Mouse (Mus musculus) liver, adult 2 months (tissue): ENCODE measurements around the gene Fam129c. TPM values are rescaled to one million over a fixed set of nuclear protein-coding genes. Genes with fewer than 3 reads are reported as not detected.
A peak's percentile ranks its signal among the peaks of the same experiment; 100 is the strongest.

Experiments
- DNase-seq: peaks from one replicate; pipeline ENCODE4 v3.0.0-alpha.2; 2011; ENCODE audit warnings: low read depth, low spot score; ENCODE audit errors: extremely low read depth
- H3K27ac ChIP-seq: fragments of 200-500 bp; replicated peaks from 2 replicates; pipeline ENCODE4 v1.5.1; 2012; ENCODE audit warnings: low read depth, mild to moderate bottlenecking, control low read depth, inconsistent platforms, low read length; ENCODE audit not compliant: insufficient read depth
- H3K27me3 ChIP-seq: fragments of 200-500 bp; 2 replicates; pipeline ENCODE4 v1.6.1; 2012; ENCODE audit warnings: mild to moderate bottlenecking, moderate library complexity, low read length, inconsistent platforms; ENCODE audit not compliant: control insufficient read depth, insufficient read depth
- H3K36me3 ChIP-seq: fragments of 200-500 bp; 2 replicates; pipeline ENCODE4 v1.6.1; 2012; ENCODE audit warnings: low read length, inconsistent platforms; ENCODE audit not compliant: control insufficient read depth, insufficient read depth
- H3K4me1 ChIP-seq: fragments of 200-500 bp; 2 replicates; pipeline ENCODE4 v1.6.1; 2011; ENCODE audit warnings: low read length; ENCODE audit not compliant: control insufficient read depth, insufficient read depth
- H3K4me3 ChIP-seq: fragments of 200-500 bp; 2 replicates; pipeline ENCODE4 v1.5.1; 2011; ENCODE audit warnings: low read depth, mild to moderate bottlenecking, control low read depth, low read length, moderate library complexity; ENCODE audit not compliant: insufficient read depth
- H3K79me2 ChIP-seq: fragments of 200-500 bp; 2 replicates; pipeline ENCODE4 v1.6.1; 2012; ENCODE audit warnings: inconsistent platforms, mild to moderate bottlenecking, low read length, moderate library complexity; ENCODE audit not compliant: control insufficient read depth, insufficient read depth
- H3K9ac ChIP-seq: fragments of 200-500 bp; 2 replicates; pipeline ENCODE4 v1.6.1; 2012; ENCODE audit warnings: low read depth, mild to moderate bottlenecking, control low read depth, inconsistent platforms, low read length
- CTCF ChIP-seq: fragments of 200-500 bp; IDR thresholded peaks from 2 replicates; pipeline ENCODE4 v1.5.1; 2011; ENCODE audit warnings: low read depth, low read length, control low read depth
- POLR2A ChIP-seq: fragments of 200-500 bp; IDR thresholded peaks from 2 replicates; pipeline ENCODE4 v1.6.1; 2011; ENCODE audit warnings: low read length, control low read depth; ENCODE audit not compliant: insufficient read depth; ENCODE audit errors: extremely low read depth
- WGBS: fragments of 180-500 bp; shearing (Covaris S2); methylation state at CpG from one replicate; pipeline ENCODE4 v1.1.7; 2018; 5-methylcytosine and 5-hydroxymethylcytosine counted together
- polyA plus RNA-seq: library from polyadenylated mRNA; depleted of rRNA; stranded (reverse); fragments of >200 nt; gene quantifications from 2 replicates; pipeline ENCODE4 v1.2.3, GENCODE M21; 2012
- total RNA-seq: library from RNA; depleted of rRNA; stranded (reverse); fragments of >200 nt; gene quantifications from 2 replicates; pipeline ENCODE4 v1.2.3, GENCODE M21; 2014

The Fam129c gene
- total and polyA plus RNA-seq, 2 experiments: 0.73 to 0.92 TPM

DNA sequence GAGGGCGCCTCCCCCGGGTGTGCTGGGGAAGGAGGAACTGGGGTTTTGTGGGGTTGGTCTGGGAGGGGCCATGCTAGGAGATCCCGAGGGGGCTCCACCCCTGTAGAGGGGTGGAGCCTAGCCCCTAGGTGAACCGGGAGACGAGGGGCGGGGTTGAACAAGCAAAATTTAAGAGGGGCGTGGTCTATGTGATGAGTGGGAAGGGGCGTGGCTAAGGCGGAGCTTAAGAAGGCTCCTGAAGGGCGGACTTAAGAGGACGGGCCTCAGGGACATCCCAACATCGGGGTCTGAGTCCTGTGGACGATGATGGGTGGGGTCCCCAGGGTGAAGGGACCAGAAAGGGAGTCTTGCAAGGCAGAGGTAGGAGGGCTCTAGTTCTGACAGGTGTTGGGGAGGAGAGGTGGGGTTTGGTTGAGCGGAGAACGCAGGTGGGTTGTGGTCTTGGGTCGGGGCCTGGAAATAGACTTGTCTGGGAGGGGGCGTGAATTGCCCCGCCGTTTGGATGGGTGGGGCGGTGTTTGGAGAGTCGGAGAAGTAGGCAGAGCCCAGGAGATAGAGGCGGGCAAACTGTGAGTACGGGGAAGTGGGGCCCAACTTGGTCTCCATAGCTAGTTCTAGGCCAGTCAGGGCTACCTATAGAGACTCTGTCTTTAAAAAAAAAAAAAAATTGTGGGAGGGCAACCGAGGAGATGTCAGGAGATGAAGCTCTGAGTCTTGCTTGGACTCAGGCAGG is 38.3 kb upstream of the Fam129c start:
- H3K9ac ChIP-seq: no peak overlapping the region
- no peaks in the 10 kb centered on the region for H3K79me2 ChIP-seq
- peaks cover 13% of the 10 kb centered on the region for H3K27me3 ChIP-seq
- H3K27ac ChIP-seq: no peak overlapping the region
- H3K36me3 ChIP-seq: no peaks in the 10 kb centered on the region
- DNase-seq: peak; percentile 67
- TF ChIP-seq POLR2A (no peak), CTCF (no peak)
- H3K4me1 ChIP-seq: peaks cover 8% of the 10 kb centered on the region; the same call in 1 of the 2 replicates
- H3K4me3 ChIP-seq: peak overlapping the region; percentile 71
- 7% methylated on average over 24 of the region's 24 CpGs for WGBS

DNA sequence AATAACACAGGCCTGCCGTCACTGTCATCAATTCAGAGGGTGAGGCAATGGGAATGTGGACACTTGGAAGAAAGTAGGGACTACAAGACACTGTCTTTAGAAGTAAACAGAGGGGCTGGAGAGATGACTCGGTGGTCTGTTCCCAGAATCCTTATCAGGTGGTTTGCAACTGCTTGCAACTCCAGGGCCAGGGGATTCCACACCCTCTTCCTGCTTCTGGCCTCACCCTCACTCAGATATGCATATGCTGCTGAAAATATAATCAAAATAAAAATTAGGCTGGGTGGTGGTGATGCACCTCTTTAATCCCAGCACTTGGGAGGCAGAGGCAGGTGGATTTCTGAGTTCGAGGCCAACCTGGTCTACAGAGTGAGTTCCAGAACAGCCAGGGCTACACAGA is 37.4 kb upstream of the Fam129c start:
- no peak overlapping the region for H3K4me3 ChIP-seq
- no peak for TF ChIP-seq POLR2A
- TF ChIP-seq CTCF: no peak
- peaks cover 8% of the 10 kb centered on the region; the same call in 1 of the 2 replicates for H3K4me1 ChIP-seq
- DNase-seq: no peak
- WGBS: 68% methylated on average over 3 of the region's 3 CpGs
- H3K27me3 ChIP-seq: peaks cover 13% of the 10 kb centered on the region
- H3K36me3 ChIP-seq: no peaks in the 10 kb centered on the region
- H3K9ac ChIP-seq: no peak overlapping the region
- H3K27ac ChIP-seq: no peak overlapping the region
- H3K79me2 ChIP-seq: no peaks in the 10 kb centered on the region

GRCm38 (mm10) chr8:71560765-71561164 is 36.7 kb upstream of the Fam129c start:
- H3K79me2 ChIP-seq: no peaks in the 10 kb centered on the region
- no peak for TF ChIP-seq CTCF
- TF ChIP-seq POLR2A: no peak
- no peaks in the 10 kb centered on the region for H3K36me3 ChIP-seq
- H3K27me3 ChIP-seq: peaks cover 13% of the 10 kb centered on the region
- H3K27ac ChIP-seq: no peak overlapping the region
- H3K4me1 ChIP-seq: peaks cover 8% of the 10 kb centered on the region; the same call in 1 of the 2 replicates
- DNase-seq: no peak
- H3K9ac ChIP-seq: no peak overlapping the region
- no peak overlapping the region for H3K4me3 ChIP-seq
- 86% methylated on average over 5 of the region's 5 CpGs for WGBS

DNA sequence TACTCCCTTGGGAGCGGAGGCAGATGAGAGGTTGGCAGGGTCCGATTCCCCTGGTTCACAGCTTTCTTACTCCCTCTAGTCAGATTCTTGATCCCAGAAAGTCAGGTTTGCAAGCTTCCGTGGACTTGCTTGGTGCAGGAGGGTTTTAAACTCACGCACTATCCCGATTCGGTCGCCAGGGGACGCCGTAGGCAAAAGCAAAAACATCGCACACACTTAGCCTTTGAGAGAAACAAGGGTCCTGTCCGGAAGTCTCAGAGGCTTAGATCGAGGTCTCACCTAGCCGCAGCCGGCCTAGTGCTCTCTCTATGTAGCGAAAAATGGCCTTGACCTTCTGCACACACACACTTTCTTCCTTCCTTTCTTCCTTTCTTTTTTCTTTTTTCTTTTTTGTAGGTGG is 36.0 kb upstream of the Fam129c start:
- no peak overlapping the region for H3K4me3 ChIP-seq
- peaks cover 13% of the 10 kb centered on the region for H3K27me3 ChIP-seq
- TF ChIP-seq POLR2A (no peak), CTCF (peak; percentile 97)
- H3K9ac ChIP-seq: no peak overlapping the region
- peaks cover 8% of the 10 kb centered on the region; the same call in 1 of the 2 replicates for H3K4me1 ChIP-seq
- DNase-seq: peak; percentile 64
- no peak overlapping the region for H3K27ac ChIP-seq
- 3% methylated on average over 15 of the region's 15 CpGs for WGBS
- no peaks in the 10 kb centered on the region for H3K79me2 ChIP-seq
- no peaks in the 10 kb centered on the region for H3K36me3 ChIP-seq

DNA sequence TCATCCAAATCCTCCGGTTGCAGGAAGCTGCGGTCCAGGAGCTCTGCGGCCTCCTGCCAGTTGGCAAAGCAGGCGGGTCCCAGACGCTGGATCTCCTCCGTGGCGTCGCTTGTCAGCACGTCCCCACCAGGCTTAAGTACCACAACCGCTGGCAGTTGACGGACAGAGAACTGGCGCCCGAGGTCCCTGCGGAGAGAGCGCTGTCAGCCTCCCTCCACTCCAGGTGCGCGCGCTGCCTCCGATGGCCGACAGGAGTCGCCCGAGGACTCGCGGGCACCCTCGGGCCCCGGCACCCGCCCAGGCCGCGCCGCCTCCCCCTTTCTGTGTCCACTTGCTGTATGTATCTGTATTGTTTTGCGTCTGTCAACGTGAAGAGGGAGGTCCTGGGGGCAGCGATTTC is 34.7 kb upstream of the Fam129c start:
- peaks cover 13% of the 10 kb centered on the region for H3K27me3 ChIP-seq
- no peak for DNase-seq
- peak overlapping the region; percentile 3; the same call in 1 of the 2 replicates for H3K9ac ChIP-seq
- H3K36me3 ChIP-seq: no peaks in the 10 kb centered on the region
- peak; percentile 81 for TF ChIP-seq CTCF
- TF ChIP-seq POLR2A: no peak
- H3K4me1 ChIP-seq: peaks cover 8% of the 10 kb centered on the region; the same call in 1 of the 2 replicates
- 2% methylated on average over 33 of the region's 33 CpGs for WGBS
- H3K27ac ChIP-seq: no peak overlapping the region
- H3K4me3 ChIP-seq: peak overlapping the region; percentile 9; the same call in 1 of the 2 replicates
- no peaks in the 10 kb centered on the region for H3K79me2 ChIP-seq

DNA sequence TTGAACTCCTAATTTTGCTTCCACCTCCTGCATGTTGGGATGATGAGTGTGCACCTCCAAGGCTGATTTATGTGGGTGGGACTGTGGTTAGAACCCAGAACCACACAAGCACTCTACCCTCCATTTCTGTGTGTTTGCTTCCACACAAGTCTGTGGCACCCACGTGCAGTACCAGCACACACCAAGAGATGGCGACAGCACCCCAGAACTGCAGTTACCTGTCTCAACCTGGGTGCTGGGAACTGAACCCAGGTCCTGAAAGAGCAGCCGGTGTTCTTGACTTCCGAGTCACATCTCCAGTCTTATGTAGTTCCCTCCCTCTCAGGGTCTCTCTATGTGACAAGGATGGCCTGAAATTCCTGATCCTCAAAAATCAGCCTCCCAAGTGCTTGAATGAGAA is 33.5 kb upstream of the Fam129c start:
- H3K4me1 ChIP-seq: peaks cover 7% of the 10 kb centered on the region; the same call in 1 of the 2 replicates
- no peak for DNase-seq
- no peak overlapping the region for H3K9ac ChIP-seq
- H3K79me2 ChIP-seq: no peaks in the 10 kb centered on the region
- H3K27ac ChIP-seq: no peak overlapping the region
- 0 out of 2 replicates have a peak, but pooled peaks cover 7% of the 10 kb centered on the region for H3K27me3 ChIP-seq
- 86% methylated on average over 4 of the region's 4 CpGs for WGBS
- H3K4me3 ChIP-seq: no peak overlapping the region
- TF ChIP-seq POLR2A (no peak), CTCF (no peak)
- no peaks in the 10 kb centered on the region for H3K36me3 ChIP-seq
